Mouse (Mus musculus) v-Abl transformed pro-B cells (cell line): ENCODE results near the gene Dlg4.

ENCODE experiments used
- in situ Hi-C, 2 experiments: fragments of 400-800 bp; cut with MboI; formaldehyde crosslinking; loops; one replicate each; pipeline ENCODE4 v1.15.1; 2025; ENCODE audit not compliant: unreplicated experiment in 2 of 2

Dlg4 gene

GRCm38 (mm10) chr11:69994401-69995090 is 22.2 kb upstream of the Dlg4 start:
- in situ Hi-C loops: loop anchor here in 1 of 2 experiments (25.0 kb wide), 2 partner anchors 582 to 932 kb away; partner anchors contain the start of genes Borcs6, Kdm6b and Tmem107

- in situ Hi-C loops: loop anchor here in 1 of 2 experiments (25.0 kb wide), 2 partner anchors 583 to 933 kb away; partner anchors contain the start of genes Borcs6, Kdm6b and Tmem107
These were observed 21.3 kb upstream of the Dlg4 start, which contains the start of gene Phf23 for GRCm38 (mm10) chr11:69995391-69995960. TSS of gene Phf23 (plus strand) at chr11:69995777.

- in situ Hi-C loops: loop anchor here in 1 of 2 experiments (25.0 kb wide), 2 partner anchors 584 to 934 kb away; partner anchors contain the start of genes Borcs6, Kdm6b and Tmem107
These were observed 20.3 kb upstream of the Dlg4 start for GRCm38 (mm10) chr11:69996161-69997061.

GRCm38 (mm10) chr11:69997070-69997509 is 19.7 kb upstream of the Dlg4 start:
- in situ Hi-C loops: loop anchor here in 1 of 2 experiments (25.0 kb wide), 2 partner anchors 585 to 935 kb away; partner anchors contain the start of genes Borcs6, Kdm6b and Tmem107

GRCm38 (mm10) chr11:69998567-69999491 is 17.9 kb upstream of the Dlg4 start:
- in situ Hi-C loops: loop anchor here in 1 of 2 experiments (25.0 kb wide), 2 partner anchors 587 to 937 kb away; partner anchors contain the start of genes Borcs6, Kdm6b and Tmem107

GRCm38 (mm10) chr11:69999666-70000065 is 17.1 kb upstream of the Dlg4 start:
- in situ Hi-C loops: loop anchor here in 1 of 2 experiments (5.0 to 25.0 kb wide), 3 partner anchors 47 to 937 kb away; partner anchors contain the start of genes Borcs6, Kdm6b and Tmem107

- in situ Hi-C loops: loop anchor here in 1 of 2 experiments (5.0 kb wide), 1 partner anchor 48 kb away; no protein-coding TSS in a partner anchor
These were observed 16.3 kb upstream of the Dlg4 start, which contains the start of gene Dvl2 for GRCm38 (mm10) chr11:70000396-70000898. TSS of gene Dvl2 (plus strand) at chr11:70000595.

GRCm38 (mm10) chr11:70001159-70001558 is 15.6 kb upstream of the Dlg4 start:
- in situ Hi-C loops: loop anchor here in 1 of 2 experiments (5.0 kb wide), 1 partner anchor 49 kb away; no protein-coding TSS in a partner anchor

- in situ Hi-C loops: loop anchor here in 1 of 2 experiments (5.0 kb wide), 1 partner anchor 50 kb away; no protein-coding TSS in a partner anchor
These were observed 14.9 kb upstream of the Dlg4 start for GRCm38 (mm10) chr11:70001865-70002264.

GRCm38 (mm10) chr11:70002471-70002870 is 14.3 kb upstream of the Dlg4 start:
- in situ Hi-C loops: loop anchor here in 1 of 2 experiments (5.0 kb wide), 1 partner anchor 50 kb away; no protein-coding TSS in a partner anchor

GRCm38 (mm10) chr11:70005521-70005920 is 11.2 kb upstream of the Dlg4 start:
- in situ Hi-C loops: no loop called here

GRCm38 (mm10) chr11:70010033-70010432 is 6.7 kb upstream of the Dlg4 start:
- in situ Hi-C loops: loop anchor here in 1 of 2 experiments (10.0 kb wide), 1 partner anchor 75 kb away; the partner anchor contains the start of gene Ybx2

- in situ Hi-C loops: loop anchor here in 1 of 2 experiments (10.0 kb wide), 1 partner anchor 76 kb away; the partner anchor contains the start of gene Ybx2
These were observed 6.2 kb upstream of the Dlg4 start for GRCm38 (mm10) chr11:70010548-70010947.

GRCm38 (mm10) chr11:70010961-70011360 is 5.8 kb upstream of the Dlg4 start:
- in situ Hi-C loops: loop anchor here in 1 of 2 experiments (10.0 kb wide), 1 partner anchor 76 kb away; the partner anchor contains the start of gene Ybx2

GRCm38 (mm10) chr11:70012931-70013330 is 3.8 kb upstream of the Dlg4 start:
- in situ Hi-C loops: loop anchor here in 1 of 2 experiments (10.0 kb wide), 1 partner anchor 78 kb away; the partner anchor contains the start of gene Ybx2

- in situ Hi-C loops: loop anchor here in 1 of 2 experiments (10.0 kb wide), 1 partner anchor 79 kb away; the partner anchor contains the start of gene Ybx2
These were observed 3.3 kb upstream of the Dlg4 start for GRCm38 (mm10) chr11:70013408-70013807.

GRCm38 (mm10) chr11:70014051-70014450 is 2.7 kb upstream of the Dlg4 start:
- in situ Hi-C loops: loop anchor here in 1 of 2 experiments (10.0 kb wide), 1 partner anchor 79 kb away; the partner anchor contains the start of gene Ybx2
